Mouse (Mus musculus) lung, embryonic 15.5 days (tissue): ENCODE measurements around the gene Hrasls. TPM values are rescaled to one million over a fixed set of nuclear protein-coding genes. Genes with fewer than 3 reads are reported as not detected.

Experiments
- ATAC-seq: fragments of 200-750 bp; cut with Nextera tagmentation; 2 replicates; pipeline ENCODE4 v1.8.0; 2017; ENCODE audit warnings: moderate number of reproducible peaks, borderline replicate concordance; ENCODE audit not compliant: low FRiP score, low TSS enrichment; ENCODE audit errors: extremely low read depth
- H3K27ac ChIP-seq: fragments of 300-500 bp; sonication (generic); 2 replicates; pipeline ENCODE4 v1.5.1; 2015; ENCODE audit warnings: moderate library complexity, mild to moderate bottlenecking, inconsistent platforms
- H3K27me3 ChIP-seq: fragments of 300-500 bp; sonication (generic); 2 replicates; pipeline ENCODE4 v1.6.1; 2015; ENCODE audit warnings: inconsistent platforms
- H3K36me3 ChIP-seq: fragments of 300-500 bp; sonication (generic); 2 replicates; pipeline ENCODE4 v1.6.1; 2015; ENCODE audit warnings: inconsistent platforms
- H3K4me1 ChIP-seq: fragments of 300-500 bp; sonication (generic); 2 replicates; pipeline ENCODE4 v1.6.1; 2015; ENCODE audit warnings: inconsistent platforms
- H3K4me2 ChIP-seq: fragments of 300-500 bp; sonication (generic); 2 replicates; pipeline ENCODE4 v1.6.1; 2015; ENCODE audit warnings: inconsistent platforms, mild to moderate bottlenecking, moderate library complexity
- H3K4me3 ChIP-seq: fragments of 300-500 bp; sonication (generic); 2 replicates; pipeline ENCODE4 v1.5.1; 2015; ENCODE audit warnings: mild to moderate bottlenecking, inconsistent platforms
- H3K9ac ChIP-seq: fragments of 300-500 bp; sonication (generic); 2 replicates; pipeline ENCODE4 v1.6.1; 2015; ENCODE audit warnings: inconsistent platforms
- H3K9me3 ChIP-seq: fragments of 300-500 bp; sonication (generic); 2 replicates; pipeline ENCODE4 v1.6.1; 2016; ENCODE audit warnings: inconsistent platforms
- WGBS: fragments of 180-500 bp; shearing (Covaris S2); methylation state at CpG from one replicate; pipeline ENCODE4 v1.1.7; 2015; 5-methylcytosine and 5-hydroxymethylcytosine counted together
- polyA plus RNA-seq: library from polyadenylated mRNA; unstranded; fragments of >200 nt; fragmentation: Nextera tagmentation; extraction: Ambion mirVana; gene quantifications from 2 replicates; pipeline ENCODE4 v1.2.1, GENCODE M21; 2015

Gene Hrasls
- polyA plus RNA-seq, 1 experiment from 2014 or later = 0.29 TPM

- Histone ChIP-seq H3K27me3 (peaks cover 24% of the 10 kb centered on the region), H3K36me3 (no peaks in the 10 kb centered on the region), H3K9ac (no peak overlapping the region), H3K4me1 (peaks cover 4% of the 10 kb centered on the region; the same call in 1 of the 2 replicates), H3K9me3 (no peaks in the 10 kb centered on the region), H3K4me3 (no peak overlapping the region), H3K27ac (no peak overlapping the region), H3K4me2 (no peak overlapping the region)
- ATAC-seq = no peak
- WGBS = 36% methylated on average over 2 of the region's 2 CpGs
Observed at GRCm38 (mm10) chr16:29205581-29205980, 3.9 kb upstream of the Hrasls start.

- Histone ChIP-seq H3K9me3 (no peaks in the 10 kb centered on the region), H3K4me3 (no peak overlapping the region), H3K27ac (no peak overlapping the region), H3K9ac (no peak overlapping the region), H3K4me2 (no peak overlapping the region), H3K36me3 (no peaks in the 10 kb centered on the region), H3K27me3 (peaks cover 35% of the 10 kb centered on the region), H3K4me1 (peaks cover 4% of the 10 kb centered on the region; the same call in 1 of the 2 replicates)
- 67% methylated on average over 7 of the region's 7 CpGs for WGBS
- ATAC-seq = no peak
Observed at GRCm38 (mm10) chr16:29208841-29209240, 654 bp upstream of the Hrasls start.

GRCm38 (mm10) chr16:29216395-29217295 lies 7.2 kb downstream of the Hrasls start:
- 81% methylated on average over 5 of the region's 5 CpGs for WGBS
- no peaks in the 10 kb centered on the region for H3K9me3 ChIP-seq
- H3K4me2 ChIP-seq = no peak overlapping the region
- H3K27ac ChIP-seq = no peak overlapping the region
- H3K36me3 ChIP-seq = no peaks in the 10 kb centered on the region
- peaks cover under 1% of the 10 kb centered on the region; the same call in 1 of the 2 replicates for H3K27me3 ChIP-seq
- ATAC-seq = no peak
- H3K4me3 ChIP-seq = no peak overlapping the region
- no peaks in the 10 kb centered on the region for H3K4me1 ChIP-seq
- H3K9ac ChIP-seq = no peak overlapping the region

- ATAC-seq = no peak
- Histone ChIP-seq H3K9ac (no peak overlapping the region), H3K27ac (no peak overlapping the region), H3K4me3 (no peak overlapping the region), H3K36me3 (no peaks in the 10 kb centered on the region), H3K9me3 (no peaks in the 10 kb centered on the region), H3K4me1 (no peaks in the 10 kb centered on the region), H3K27me3 (no peaks in the 10 kb centered on the region), H3K4me2 (no peak overlapping the region)
- 70% methylated on average over 5 of the region's 5 CpGs for WGBS
Observed at GRCm38 (mm10) chr16:29235951-29236350, 26.5 kb downstream of the Hrasls start.

- no peak overlapping the region for H3K27ac ChIP-seq
- no peak overlapping the region for H3K4me2 ChIP-seq
- H3K9me3 ChIP-seq = no peaks in the 10 kb centered on the region
- H3K9ac ChIP-seq = no peak overlapping the region
- H3K4me1 ChIP-seq = no peaks in the 10 kb centered on the region
- ATAC-seq = no peak
- 44% methylated on average over 4 of the region's 4 CpGs for WGBS
- H3K27me3 ChIP-seq = no peaks in the 10 kb centered on the region
- H3K4me3 ChIP-seq = no peak overlapping the region
- no peaks in the 10 kb centered on the region for H3K36me3 ChIP-seq
Observed at GRCm38 (mm10) chr16:29254325-29254724, 44.8 kb downstream of the Hrasls start.

Other genes with a start within 250 kb of the Hrasls start
- not detected in 2 replicates for gene Atp13a5, start 169.0 kb downstream of the Hrasls start, polyA plus RNA-seq